Mouse (Mus musculus) frontal cortex, postnatal 25 days (tissue): ENCODE results near the gene Crisp2.
"Not testable (repeated sequence)": the region's sequence is repeated elsewhere in the genome, so short reads cannot be mapped to it uniquely, and the experiment has no call there.

Experiments
- DNase-seq, 2 experiments: peaks; one replicate each; pipeline ENCODE4 v3.0.0; 2022; ENCODE audit warnings: low spot score in 2 of 2

The Crisp2 gene

DNA sequence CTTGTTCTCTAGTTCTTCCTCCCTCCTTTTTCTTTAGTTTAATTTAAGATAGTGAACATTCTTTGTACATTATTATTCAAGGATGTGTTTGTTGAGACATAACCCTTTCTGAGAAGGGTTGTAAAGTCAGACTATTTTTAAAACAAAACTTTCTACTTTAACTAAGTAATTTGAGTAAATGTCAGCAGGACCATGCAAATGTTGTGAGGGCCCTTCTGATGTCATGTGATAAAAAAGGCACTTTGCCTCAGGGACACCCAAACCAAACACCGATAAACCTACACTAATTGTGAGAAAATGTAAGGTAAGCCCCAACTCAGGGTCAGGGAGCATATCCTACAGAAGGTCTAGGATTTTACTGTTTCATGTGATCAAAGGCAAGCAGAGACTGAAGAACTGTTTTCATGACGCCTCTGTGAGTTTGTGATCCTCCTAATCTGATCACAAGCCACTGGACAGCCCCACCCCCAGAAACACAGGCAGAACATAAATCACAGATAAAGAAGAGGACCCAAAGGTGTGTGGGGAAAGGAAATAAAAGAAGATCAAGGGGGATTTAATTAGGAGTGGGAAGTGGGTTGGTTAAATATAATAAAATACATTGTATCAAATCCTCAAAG, at the start of gene Crisp2:
Crisp2 (minus strand) TSS at position 51 of the 620 bp plus-strand sequence.
- no peak for DNase-seq

DNA sequence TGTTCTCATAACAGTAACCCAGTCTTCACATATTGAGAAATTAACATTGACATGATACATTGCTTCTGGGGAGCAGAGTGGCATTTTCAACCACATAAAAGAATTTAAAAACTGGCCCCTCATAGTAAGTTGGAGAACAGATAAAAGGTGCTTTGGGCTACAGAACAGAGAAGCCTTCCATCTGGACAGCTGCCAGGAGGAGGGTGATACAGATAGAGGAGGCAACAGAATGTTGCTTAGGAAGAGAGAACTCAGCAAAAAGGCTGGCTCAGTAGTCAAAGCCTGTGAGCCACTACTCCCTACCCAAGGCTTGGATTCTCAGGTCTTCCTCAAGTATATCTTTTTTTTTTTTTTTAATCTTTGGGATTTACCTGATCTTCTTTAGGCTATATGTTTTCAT, 48.3 kb upstream of the Crisp2 start:
- DNase-seq: no peak

DNA sequence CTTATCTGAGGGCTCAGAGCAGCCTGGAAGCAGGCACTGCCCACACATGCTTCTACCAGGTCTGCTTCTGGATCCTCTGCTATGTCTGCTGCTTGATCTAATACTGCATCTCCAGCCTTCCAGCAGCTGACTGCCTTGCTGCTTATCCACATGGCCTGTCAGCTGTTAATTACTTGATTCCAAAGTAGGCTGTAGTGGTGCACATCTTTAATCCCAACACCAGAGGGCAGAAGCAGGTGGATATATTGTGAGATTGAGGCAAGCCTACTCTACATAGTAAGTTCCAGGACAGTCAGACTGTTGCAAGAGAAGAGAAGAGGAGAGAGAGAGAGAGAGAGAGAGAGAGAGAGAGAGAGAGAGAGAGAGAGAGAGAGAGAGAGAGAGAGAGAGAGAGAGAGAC, 30.5 kb upstream of the Crisp2 start:
- DNase-seq: no peak

DNA sequence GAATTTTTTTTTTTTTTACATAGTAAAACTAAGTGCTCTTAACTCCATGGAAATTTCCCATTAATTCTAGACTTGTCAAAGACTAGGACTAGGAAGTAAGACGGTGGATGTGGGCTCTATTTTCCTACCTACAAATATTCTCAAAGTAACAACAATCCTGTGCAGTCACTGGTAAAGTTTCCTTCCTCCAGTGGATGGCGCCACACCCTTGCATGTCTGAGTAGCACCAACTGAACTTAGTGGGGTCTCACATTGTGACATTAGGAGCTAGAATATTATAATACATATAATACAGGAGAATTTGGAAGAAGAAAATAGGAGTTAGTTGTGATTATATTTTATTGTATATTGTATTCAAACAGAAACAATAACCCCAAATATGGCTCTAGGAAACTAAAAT, 25.1 kb upstream of the Crisp2 start:
- DNase-seq: no peak

DNA sequence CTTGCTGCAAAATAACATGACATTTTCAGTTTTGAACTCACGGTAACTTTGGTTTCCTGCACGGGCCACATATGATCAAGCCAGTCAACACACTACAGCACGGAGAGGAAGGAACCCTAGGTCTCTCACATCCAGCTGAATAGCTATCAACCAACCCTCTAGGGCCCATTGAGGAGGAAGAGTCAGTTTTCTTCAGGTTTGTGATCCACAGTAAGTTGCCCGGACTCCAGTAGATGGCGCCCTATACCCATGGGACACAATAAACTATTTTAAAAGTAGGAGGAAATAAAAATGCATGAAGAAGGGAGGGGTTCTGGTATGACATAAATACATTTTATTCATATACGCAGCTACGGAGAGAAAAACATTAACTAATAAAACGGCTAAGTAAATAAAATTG, 17.7 kb upstream of the Crisp2 start:
- no peak for DNase-seq

DNA sequence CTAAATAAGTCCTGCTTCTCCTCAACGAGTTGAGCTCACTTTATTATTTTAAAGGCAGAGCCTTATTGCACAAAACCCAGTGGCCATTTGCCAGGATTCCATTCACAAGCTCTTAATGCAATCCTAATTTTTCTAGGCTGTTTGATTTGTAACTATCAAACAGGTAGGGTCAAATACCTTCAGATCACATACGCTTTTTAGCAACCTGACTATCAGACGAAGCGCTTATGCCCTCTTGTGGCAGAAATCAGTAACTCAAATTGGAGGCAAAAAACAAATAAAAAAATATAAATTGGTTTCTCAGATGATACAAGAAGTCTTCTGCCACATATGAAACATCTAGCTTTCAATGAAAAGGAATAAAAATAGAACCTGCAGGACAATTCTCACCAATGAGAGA, 17.0 kb upstream of the Crisp2 start:
- no peak for DNase-seq

DNA sequence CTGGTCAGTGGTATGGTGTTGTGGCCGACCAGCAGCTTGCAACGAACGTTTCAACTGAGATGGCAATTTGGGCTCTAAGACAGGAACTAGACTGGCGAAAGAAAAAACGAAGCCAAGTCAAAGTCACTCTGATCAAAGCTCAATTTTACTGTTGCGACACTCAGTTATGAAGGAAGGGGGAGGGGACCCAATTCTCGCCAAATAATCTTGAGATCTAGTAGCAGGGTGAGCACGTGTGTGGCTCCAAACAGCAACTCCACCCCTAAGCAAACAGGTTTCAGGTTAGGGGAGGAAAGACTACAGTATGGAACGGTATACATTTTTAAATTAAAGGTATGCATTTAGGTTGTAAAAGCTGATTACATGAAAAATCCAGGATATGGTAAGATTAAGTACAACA, 14.7 kb upstream of the Crisp2 start:
- no peak for DNase-seq

DNA sequence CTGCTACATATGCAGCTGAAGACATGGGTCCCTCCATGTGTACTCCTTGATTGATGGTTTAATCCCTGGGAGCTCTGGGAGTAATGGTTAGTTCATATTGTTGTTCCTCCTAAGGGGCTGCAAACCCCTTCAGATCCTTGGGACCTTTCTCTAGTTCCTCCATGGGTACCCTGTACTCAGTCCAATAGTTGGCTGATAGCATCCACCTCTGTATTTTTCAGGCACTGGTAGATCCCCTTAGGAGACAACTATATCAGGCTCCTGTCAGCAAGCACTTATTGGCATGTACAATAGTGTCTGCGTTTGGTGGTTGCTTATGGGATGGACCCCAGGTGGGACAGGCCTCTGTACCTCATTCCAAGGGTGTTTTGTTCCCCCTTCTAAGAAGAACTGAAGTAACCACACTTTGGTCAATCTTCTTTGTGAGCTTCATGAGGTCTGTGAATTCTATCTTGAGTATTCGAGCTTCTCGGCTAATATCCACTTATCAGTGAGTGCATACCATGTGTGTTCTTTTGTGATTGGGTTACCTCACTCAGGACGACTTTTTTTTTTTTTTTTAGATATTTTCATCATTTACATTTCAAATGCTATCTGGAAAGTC, 10.6 kb upstream of the Crisp2 start:
- no peak for DNase-seq

DNA sequence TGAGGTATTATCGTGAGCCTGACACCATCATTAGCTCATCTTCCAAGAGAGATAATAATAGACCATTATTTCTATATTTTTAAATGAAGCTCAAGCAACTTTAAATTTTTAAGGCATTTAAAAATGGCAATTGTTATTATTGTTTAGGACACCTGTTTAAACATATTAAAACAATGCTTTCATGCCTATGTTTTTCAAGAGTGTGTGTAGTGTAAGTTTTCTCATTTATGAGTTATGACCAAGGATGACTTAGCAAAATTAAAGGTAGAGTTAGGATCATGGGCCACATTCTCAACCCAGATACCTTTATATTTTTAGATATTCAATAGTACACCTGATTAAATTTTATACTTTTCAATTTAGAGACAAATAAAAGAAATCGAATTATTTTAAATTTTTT, 5.5 kb upstream of the Crisp2 start:
- no peak for DNase-seq

DNA sequence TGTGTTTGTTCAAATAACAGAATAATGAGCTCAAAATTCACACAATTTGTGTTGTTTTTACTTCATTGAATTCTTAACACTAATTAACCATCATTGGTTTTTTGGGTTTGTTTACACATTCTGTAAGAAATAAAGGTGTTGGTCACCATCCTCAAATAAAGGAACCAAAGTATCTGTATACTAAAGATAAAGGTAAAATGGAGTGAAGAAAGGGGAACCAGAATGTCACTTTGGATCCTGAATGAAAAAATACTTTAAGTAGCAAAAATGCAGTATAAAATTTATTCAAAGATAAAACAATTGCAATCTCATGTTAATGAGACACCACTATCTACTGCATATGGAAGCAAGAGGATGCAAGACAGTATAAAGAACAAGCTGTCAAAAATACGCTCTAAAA, 4.8 kb upstream of the Crisp2 start:
- no peak for DNase-seq

DNA sequence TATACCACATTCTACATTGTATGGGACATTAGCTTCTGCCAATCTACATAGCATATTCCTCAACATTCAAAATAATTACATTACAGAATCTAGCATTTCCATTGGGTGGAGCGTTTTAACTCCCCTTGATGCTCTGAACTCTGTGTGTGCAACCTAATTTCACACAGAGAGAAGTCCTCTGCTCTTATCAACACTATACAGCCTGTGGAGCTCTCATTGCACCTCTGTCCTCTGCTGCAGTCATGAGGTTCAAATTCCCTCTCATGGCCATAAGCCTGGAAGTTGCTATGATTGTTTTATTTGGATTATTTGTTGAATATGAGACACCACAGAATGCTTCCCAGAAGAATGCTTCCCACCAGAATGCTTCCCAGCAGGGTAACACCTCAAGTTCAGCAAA, 4.1 kb upstream of the Crisp2 start, which contains the start of gene Rhag:
Rhag (plus strand) TSS at position 193 of the 400 bp plus-strand sequence.
- DNase-seq: no peak

DNA sequence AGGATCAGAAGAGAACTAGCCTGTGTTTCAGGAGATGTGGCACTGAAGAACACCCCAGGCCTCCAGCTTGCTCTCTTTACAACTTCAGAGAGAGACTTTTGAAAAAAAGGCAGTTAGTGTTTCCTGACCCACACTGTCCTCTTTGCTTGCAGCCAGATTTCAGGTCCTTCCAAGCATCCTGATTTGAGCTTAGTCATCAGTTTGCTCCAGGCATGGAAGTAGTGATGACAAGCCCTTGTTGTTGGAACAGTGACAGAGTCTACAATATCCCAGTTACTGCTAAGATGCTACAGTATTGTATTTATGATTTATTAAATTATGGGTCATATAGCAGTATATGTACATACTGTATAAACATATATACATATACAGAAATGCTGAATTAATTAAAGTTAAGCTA, 1.3 kb upstream of the Crisp2 start:
- DNase-seq: no peak

DNA sequence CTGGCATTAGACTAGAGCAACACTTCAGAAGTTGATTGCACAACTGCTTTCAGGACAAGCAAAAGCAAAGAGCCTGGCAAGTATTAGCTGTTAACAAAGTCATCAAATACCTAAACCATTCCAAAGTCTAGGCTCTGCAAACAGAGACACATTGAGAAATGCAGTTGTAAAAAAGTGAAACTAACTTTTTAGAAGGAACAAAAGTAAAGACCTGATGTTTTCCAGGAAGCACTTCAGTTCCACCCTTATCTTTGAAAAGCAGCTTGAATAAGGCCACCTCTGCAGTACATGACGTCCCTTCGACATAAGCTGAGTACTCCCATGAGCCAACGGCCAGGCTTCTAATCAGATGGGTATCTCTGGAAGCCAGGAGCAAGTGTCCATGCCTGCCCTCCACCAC, 253 bp downstream of the Crisp2 start:
- no peak for DNase-seq

DNA sequence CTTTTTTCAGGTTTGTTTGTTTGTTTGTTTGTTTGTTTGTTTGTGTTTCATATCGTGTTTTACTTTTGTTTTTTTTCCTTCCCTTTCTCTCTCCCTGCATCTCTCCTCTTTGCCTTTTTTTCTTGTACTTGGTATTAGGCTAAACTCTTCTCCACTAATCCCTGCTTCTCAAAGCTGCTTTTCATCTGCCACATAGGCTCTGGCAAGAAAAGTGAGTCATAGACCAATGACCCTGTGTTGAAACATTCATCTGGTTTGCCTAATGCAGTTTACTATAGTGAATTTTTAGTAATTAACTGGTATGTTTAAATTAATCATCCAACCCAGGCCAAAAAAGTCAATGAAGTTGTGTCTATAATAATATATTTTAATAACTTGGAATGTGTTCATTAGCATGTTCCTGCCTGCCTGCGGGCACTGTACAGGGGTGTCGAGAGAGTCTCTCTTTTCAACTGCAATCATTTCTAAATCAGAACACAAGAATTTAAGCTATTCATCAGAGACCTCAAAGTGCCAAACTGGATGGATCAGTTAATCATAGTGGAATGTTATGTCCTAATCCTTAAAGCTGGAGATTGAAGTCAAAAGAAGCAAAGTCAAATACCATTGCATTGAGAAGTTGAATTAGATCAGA, 4.0 kb downstream of the Crisp2 start:
- DNase-seq: no peak

DNA sequence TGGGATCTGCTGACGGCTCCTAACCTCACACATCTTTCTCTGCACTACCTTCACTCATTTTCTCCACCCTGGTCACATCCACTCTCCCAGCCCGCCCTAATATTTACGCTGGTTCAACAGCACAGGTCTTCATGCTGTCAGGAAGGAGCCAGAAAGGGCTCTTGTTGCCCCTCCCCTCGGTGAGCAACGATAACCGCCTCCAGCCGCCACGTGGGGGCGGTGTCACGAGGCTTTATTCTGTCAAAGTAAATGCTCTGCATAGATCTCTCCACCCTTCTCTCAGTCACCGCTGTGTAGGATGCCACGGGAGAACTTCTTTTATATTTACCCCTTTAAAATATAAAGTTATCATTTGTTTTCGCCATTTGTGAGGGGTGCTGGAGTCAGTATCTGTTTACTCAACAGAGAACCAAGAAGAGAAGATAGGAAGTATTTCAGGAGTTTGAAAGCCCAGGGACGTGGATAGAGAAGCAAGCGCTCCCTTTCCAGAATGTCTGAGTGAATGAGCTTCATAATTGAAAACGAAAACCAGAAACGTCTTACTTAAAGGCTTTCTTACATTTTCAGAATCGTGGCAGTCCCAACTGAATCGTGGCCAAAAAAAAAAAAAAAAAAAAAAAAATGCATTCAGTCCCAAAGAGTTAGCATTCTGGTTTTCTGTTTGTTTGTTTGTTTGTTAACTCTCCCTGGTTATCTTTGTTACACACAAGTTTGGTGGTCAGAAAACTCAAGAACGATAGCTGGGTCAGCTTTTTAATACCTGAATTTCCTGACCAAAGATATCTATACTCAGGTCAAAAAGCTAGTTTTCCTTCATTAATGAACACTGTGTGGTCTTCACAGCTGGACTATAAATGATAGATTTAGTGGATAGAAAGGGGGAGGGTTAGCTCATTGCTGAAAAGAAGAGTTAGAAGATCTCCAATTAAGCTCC, 12.6 kb downstream of the Crisp2 start:
- no peak for DNase-seq

DNA sequence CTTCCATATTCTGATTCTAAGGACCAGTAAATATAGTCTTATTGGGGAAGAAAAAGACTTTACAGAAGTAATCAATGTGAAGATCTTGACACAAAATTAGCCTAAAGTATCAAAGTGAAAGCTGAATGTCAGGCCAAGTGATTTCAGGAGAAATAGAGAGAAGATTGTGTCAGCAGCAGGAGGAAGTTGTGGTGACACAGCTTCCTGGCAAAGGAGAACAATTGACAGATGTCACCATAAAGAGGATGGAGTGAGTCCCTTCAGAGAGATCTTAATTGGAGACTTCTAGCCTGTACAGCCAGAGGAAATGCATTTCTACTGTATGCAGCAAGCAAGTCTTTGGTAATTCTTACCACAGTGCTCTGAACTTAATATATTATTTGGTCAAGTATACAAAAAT, 16.9 kb downstream of the Crisp2 start:
- DNase-seq: no peak

DNA sequence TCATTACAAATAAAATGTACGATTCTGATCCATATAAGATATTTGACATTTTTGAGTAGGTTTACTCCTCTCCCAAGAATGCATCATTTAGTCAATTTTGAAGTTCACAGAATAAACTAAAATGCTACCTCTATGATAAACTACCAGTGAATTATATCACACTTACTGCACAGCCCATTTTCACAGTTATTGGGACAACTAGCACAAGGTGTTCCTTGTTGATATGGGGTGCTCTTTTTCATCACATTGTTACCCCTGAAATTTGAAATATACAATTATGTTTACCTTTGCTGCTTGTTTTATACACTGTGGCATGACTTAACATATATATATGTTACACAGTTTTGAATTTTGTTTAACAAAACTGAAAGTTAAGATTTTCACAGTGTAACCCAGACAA, 39.7 kb downstream of the Crisp2 start:
- no peak for DNase-seq

DNA sequence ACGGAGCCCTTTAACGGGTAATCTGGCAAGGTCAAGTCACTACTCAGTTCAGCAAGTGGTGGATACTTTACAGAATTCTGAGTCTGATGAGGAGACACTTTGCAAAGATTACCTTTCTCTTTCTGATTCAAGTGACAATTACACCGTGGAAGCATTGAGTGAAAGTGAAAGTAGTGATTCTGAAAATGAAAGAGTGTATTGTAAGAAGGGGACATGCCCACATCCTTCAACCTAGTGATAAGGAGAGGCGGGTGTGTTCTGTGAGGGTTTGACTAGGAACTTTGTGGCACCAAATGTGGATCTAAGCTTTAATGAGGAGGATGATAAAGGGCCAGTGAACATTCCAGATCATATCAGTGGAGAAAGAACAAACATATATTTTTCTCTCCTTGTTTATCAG, 43.1 kb downstream of the Crisp2 start:
- no peak for DNase-seq

DNA sequence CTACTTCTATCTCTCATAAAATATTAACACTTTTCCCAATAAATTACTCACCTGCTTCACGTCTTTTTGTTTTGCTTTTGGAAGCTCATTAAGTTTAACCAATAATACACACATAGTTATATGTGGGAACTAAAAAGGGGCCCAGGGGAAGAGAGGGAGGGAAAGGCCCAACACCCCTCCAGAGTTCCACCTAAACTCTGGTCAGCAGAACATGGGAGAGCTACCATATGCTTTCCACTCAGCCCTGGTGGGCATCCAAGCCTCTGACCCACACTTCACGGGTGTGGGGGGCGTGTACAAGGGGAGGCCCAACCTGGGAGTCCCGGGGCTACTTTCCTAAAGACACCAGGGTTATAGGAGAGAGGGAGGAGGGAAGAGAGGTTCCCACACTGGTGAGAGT, 75.1 kb downstream of the Crisp2 start:
- no peak for DNase-seq

DNA sequence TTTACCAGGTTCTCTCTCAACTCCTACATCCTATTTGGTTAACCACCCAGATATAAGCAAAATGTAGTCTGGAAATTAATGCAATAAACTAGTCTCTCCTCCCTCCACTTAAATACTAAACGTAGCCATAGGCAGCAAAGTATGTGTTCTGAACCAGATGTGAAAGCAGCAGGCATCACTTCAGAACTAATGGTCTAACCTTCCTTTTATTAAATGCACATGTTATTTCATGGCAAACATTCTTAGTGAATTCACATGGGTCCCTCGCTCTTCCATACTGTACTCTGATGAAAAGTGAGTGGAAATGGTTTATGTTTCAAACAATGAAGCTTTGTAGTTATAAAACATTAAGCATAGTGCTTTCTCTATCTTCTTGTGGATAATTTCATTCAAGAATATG, 75.5 kb downstream of the Crisp2 start:
- no peak for DNase-seq

DNA sequence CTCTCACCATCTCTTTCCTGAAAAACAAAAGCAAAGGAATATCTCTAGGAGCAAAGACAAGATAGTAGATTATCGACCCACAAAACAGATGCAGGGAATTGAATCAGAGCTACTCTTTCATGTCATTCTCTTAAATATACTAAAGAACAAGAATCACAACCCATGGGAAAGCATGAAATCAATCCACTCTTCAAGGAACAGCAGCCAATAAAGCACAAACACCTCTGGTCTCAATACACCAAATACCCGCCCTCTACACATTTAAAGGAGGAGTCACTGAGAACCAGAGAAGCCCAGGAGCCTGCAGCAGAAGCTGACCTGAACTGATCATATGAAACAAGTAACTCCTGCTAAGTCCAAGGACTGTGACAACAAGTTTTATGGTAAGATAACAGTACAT, 80.0 kb downstream of the Crisp2 start, which contains the start of gene Esp1:
Esp1 (plus strand) TSS at position 301 of the 400 bp plus-strand sequence.
- no peak for DNase-seq

DNA sequence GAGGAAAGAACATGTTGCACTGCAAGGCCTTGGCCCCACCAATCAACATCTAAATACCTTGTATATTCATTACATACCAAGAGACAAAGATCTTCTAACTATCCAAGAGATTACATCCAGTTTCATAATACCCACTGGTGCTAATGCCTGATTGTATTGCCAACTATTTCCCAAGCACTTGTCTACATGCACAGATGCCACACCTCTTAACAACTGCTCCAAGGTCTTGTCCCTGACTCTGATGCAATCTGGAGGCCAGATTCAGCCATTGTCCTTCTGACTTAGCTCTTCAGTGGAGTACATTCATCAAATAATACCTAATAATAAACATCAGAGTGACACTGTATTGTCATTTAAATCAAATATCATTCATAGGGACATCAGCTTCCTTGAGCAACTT, 89.7 kb downstream of the Crisp2 start:
- DNase-seq: not testable (repeated sequence)
